Mouse (Mus musculus) embryo, embryonic 10.5 days (tissue): ENCODE measurements at regions not wholly inside any gene's neighbourhood (a gene's known extent, or its start where the extent isn't known, plus 50 kb on each side); places are given as distances from the start of the nearest gene placed in this dataset.

Experiments
- DNase-seq: peaks from one replicate; pipeline ENCODE4 v3.0.0-alpha.2; 2015; ENCODE audit warnings: low spot score

GRCm38 (mm10) chr11:31721908-31722307, 50.2 kb upstream of the Bod1 start:
- DNase-seq = no peak

- no peak for DNase-seq
Measured at GRCm38 (mm10) chr11:31724506-31724905, 52.8 kb upstream of the Bod1 start.

- DNase-seq = no peak
Measured at GRCm38 (mm10) chr11:31725936-31726647, 54.4 kb upstream of the Bod1 start.

- DNase-seq = no peak
Measured at GRCm38 (mm10) chr11:31727289-31727688, 55.6 kb upstream of the Bod1 start.

- DNase-seq = no peak
Measured at GRCm38 (mm10) chr11:31729728-31730127, 58.0 kb upstream of the Bod1 start.

- DNase-seq = no peak
Measured at GRCm38 (mm10) chr11:31730181-31730580, 58.5 kb upstream of the Bod1 start.

GRCm38 (mm10) chr11:31730680-31731079, 59.0 kb upstream of the Bod1 start:
- no peak for DNase-seq

- no peak for DNase-seq
Measured at GRCm38 (mm10) chr11:31731459-31731858, 59.8 kb upstream of the Bod1 start.

- DNase-seq = no peak
Measured at GRCm38 (mm10) chr11:31732342-31732741, 60.7 kb upstream of the Bod1 start.

- DNase-seq = no peak
Measured at GRCm38 (mm10) chr11:31732958-31733357, 61.3 kb upstream of the Bod1 start.

- DNase-seq = no peak
Measured at GRCm38 (mm10) chr11:31734091-31734490, 62.4 kb upstream of the Bod1 start.

GRCm38 (mm10) chr11:31735257-31735656, 63.6 kb upstream of the Bod1 start:
- no peak for DNase-seq

- DNase-seq = no peak
Measured at GRCm38 (mm10) chr11:31736086-31736485, 64.4 kb upstream of the Bod1 start.

- no peak for DNase-seq
Measured at GRCm38 (mm10) chr11:31736556-31737089, 64.9 kb upstream of the Bod1 start.

GRCm38 (mm10) chr11:31738148-31739021, 66.7 kb upstream of the Bod1 start:
- DNase-seq = no peak

- no peak for DNase-seq
Measured at GRCm38 (mm10) chr11:31740409-31740808, 68.7 kb upstream of the Bod1 start.

- peak; percentile 72 for DNase-seq
Measured at GRCm38 (mm10) chr11:31742160-31742559, 70.5 kb upstream of the Bod1 start.

GRCm38 (mm10) chr11:31744076-31744785, 72.5 kb upstream of the Bod1 start:
- no peak for DNase-seq

GRCm38 (mm10) chr11:31745028-31745865, 73.6 kb upstream of the Bod1 start:
- DNase-seq = no peak

GRCm38 (mm10) chr11:31745866-31746248, 74.2 kb upstream of the Bod1 start:
- no peak for DNase-seq

- DNase-seq = no peak
Measured at GRCm38 (mm10) chr11:31746488-31746887, 74.8 kb upstream of the Bod1 start.
